Mouse (Mus musculus) brain, embryonic 14.5 days (tissue): Measurements from ENCODE around the gene Sipa1.

ENCODE experiments used
- CTCF ChIP-seq: fragments of 200-500 bp; IDR thresholded peaks from 2 replicates; pipeline ENCODE4 v1.5.1; 2012; ENCODE audit warnings: inconsistent platforms, mild to moderate bottlenecking, moderate library complexity, borderline replicate concordance; ENCODE audit not compliant: insufficient read depth, insufficient read length; ENCODE audit errors: extremely low read depth
- POLR2A ChIP-seq: fragments of 200-500 bp; IDR thresholded peaks from 2 replicates; pipeline ENCODE4 v1.6.1; 2012; ENCODE audit warnings: mild to moderate bottlenecking, inconsistent platforms, borderline replicate concordance; ENCODE audit not compliant: poor library complexity, insufficient read depth, insufficient read length, severe bottlenecking; ENCODE audit errors: extremely low read depth

- TF ChIP-seq POLR2A (no peak), CTCF (no peak)
These were observed 16.9 kb upstream of the Sipa1 start for GRCm38 (mm10) chr19:5680432-5680831.
